Mouse (Mus musculus) right cerebral cortex, postnatal 36 days (tissue): ENCODE results near the gene Kcnh1.
A peak's percentile ranks its signal among the peaks of the same experiment; 100 is the strongest.

Source experiments
- DNase-seq, 2 experiments: peaks; one replicate each; pipeline ENCODE4 v3.0.0; 2022; ENCODE audit warnings: low spot score in 2 of 2, mixed read lengths in 1 of 2

Gene Kcnh1

DNA sequence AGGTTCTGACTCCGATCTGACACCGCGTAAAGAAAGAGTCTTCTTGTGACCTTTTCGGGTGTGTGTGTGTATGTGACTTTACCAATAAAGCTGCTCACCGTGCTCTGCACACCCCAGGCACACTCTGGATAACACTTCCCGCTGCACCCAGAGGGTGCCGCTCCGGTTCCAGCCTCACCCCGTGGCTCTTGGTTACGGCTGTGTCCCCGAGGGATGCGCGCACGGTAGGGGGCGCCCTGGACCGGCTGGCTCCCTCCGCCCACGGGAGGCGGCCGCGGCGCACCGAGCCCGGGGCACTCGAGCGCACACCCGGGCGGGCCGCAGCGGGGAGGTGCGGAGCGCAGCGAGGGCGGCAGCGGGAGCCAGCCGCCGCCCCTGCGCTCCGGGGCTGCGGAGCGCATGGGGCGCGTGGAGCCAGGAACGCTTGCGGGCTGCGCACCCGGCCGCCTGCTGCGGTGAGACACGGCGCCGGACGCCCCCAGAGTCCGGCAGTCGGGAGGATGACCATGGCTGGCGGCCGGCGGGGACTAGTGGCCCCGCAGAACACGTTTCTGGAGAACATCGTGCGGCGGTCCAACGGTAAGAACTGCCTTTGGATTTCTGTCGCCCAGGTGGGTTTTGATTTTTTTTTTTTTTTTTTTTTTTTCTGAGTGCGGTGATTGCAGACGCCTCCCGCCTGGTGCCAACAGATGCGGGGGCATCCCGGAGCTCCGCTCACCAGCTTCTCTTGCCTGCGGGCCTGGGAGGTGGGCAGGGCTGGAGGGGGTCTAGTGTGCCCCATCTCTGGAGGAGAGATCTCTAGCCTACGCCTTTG lies at the start of gene Kcnh1:
TSS of gene Kcnh1 (plus strand) at position 267 of the 814 bp plus-strand sequence.
- DNase-seq: peak; percentile 90 to 92

- no peak for DNase-seq
Measured at GRCm38 (mm10) chr1:192151179-192151578, 39.4 kb upstream of the Kcnh1 start.

GRCm38 (mm10) chr1:192171477-192171876 lies 19.1 kb upstream of the Kcnh1 start:
- no peak for DNase-seq

DNA sequence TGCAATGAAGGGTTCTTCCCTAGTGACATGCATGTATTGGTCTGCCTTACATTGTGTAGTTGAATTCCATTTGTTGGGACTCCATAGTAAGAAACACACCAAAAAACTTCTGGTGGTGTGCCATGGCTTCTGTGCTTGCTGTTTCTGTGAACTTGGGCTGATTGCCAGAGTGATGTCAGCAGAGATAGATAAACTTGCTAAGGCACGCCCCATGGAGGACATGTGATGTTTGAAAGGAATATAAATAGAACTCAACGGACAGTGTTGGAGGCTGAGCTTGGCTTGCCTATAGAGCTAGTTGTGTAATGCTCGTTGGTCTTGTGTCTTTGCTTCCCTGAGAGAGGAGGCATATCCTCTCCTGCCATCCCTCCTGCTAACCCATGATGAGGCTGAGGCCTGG lies 10.7 kb upstream of the Kcnh1 start:
- DNase-seq: no peak

DNA sequence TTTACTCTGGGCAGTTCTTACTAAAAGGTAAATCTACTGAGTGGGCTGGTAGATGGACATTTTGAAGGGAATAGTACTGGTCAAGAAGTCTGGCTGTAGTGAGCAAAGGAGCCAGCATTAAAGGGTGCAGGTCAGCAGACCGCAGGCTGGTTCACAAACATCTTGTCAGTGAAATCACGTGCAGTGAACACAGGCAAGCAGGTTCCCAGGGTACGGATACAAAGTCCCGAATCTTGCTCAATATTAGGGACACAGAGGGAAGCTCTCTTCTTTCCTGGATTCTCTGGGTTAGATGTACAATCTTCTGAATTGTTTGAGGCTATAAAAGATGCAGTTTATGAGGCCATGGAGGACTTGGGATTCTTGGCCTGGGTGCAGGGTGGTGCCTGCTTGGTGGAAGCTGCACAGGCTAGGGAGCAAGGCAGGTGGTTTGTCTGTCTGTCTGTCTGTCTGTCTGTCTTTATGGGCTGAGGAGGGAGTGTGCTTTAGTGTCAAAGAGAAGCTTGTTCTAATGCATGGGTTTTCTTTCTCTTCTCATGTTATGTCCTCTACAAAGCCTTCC lies 8.8 kb upstream of the Kcnh1 start:
- DNase-seq: no peak

GRCm38 (mm10) chr1:192189056-192189455 lies 1.5 kb upstream of the Kcnh1 start:
- peak in 1 of 2 experiments; percentile 30 for DNase-seq

GRCm38 (mm10) chr1:192189771-192190170 lies 803 bp upstream of the Kcnh1 start:
- no peak for DNase-seq

GRCm38 (mm10) chr1:192191322-192191639 lies 707 bp downstream of the Kcnh1 start:
- DNase-seq: peak in 1 of 2 experiments; percentile 14

- no peak for DNase-seq
Measured at GRCm38 (mm10) chr1:192191859-192192258, 1.3 kb downstream of the Kcnh1 start.

- DNase-seq: no peak
Measured at GRCm38 (mm10) chr1:192192710-192193109, 2.1 kb downstream of the Kcnh1 start.

- peak; percentile 16 to 34 for DNase-seq
Measured at GRCm38 (mm10) chr1:192193656-192194055, 3.1 kb downstream of the Kcnh1 start.

DNA sequence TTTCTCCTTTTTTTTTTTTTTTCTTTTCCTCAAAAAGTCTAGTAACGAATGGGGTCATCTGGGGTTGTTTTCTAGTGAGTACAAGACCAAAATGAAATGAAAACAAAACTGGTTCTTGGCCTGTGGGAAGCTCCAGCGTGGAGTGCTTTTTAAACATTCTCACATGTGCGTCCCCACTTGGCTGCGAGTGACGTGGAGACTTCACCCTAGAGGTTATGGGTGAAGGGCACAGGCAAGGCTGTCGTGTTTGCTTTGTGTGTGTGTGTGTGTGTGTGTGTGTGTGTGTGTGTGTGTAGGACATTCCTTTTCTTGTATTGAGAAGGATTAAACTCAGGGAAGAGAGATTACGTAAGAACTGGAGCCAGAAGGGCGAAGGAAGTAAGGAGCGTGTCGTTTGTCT lies 6.9 kb downstream of the Kcnh1 start:
- no peak for DNase-seq

DNA sequence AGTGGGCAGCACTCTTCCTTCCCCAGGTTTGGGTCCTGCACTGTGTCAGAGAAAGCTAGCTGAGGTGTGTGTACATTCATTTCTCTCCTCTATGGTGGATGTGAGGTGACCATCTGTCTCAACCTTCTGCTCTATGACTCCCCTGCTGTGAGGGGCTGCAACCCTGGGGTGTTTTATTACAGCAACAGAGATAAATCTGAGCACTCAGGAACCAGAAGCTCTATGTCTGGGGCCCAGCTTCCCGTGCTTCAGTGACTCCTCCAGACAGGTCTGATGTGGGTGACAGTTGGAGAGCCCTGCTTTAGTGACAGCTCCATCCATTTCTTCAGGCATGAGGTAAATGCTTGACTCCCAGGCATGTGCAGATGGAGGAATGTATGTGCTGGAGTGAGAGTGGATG lies 12.4 kb downstream of the Kcnh1 start:
- no peak for DNase-seq

DNA sequence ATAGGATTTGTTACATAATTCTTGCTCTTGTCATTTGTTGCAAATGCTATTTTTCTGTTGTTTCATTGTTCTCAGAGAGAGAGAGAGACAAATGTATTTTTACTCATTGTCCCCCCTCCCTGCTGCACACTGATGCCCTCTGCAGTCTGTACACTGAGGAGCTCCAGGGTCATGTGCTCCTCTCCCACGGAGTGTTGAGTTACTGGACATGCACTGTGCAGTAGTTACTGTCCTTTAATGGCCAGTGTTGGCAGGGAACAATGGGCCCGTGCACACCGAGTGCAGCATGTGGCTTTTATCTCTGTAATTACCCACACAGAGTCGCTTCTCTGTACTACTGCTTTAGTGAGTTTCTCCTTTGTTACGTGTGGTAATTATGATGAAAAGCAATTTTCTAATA lies 17.4 kb downstream of the Kcnh1 start:
- DNase-seq: no peak

GRCm38 (mm10) chr1:192212448-192212847 lies 21.9 kb downstream of the Kcnh1 start:
- DNase-seq: no peak

- DNase-seq: no peak
Measured at GRCm38 (mm10) chr1:192214666-192215065, 24.1 kb downstream of the Kcnh1 start.

- no peak for DNase-seq
Measured at GRCm38 (mm10) chr1:192220156-192220555, 29.6 kb downstream of the Kcnh1 start.

DNA sequence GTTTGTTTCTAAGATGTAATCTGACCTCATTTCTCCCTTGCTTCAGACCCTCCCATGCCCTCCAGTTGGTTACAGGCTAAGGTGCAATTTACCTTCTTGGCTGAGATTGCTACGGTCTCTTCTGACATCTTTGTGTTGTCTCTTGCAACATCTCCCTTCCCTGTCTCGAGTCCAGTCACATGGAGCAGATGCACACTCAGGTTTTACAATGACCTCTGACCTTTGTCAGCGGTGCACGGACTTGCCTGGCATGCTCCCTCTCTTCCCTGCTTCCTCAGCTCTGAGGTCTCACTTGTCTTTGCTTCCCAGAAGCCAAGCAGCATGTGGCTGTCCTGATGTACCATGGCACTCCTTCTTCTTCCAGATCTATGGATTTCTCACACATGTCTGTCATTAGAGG lies 33.6 kb downstream of the Kcnh1 start:
- DNase-seq: no peak

- no peak for DNase-seq
Measured at GRCm38 (mm10) chr1:192232696-192233095, 42.1 kb downstream of the Kcnh1 start.

DNA sequence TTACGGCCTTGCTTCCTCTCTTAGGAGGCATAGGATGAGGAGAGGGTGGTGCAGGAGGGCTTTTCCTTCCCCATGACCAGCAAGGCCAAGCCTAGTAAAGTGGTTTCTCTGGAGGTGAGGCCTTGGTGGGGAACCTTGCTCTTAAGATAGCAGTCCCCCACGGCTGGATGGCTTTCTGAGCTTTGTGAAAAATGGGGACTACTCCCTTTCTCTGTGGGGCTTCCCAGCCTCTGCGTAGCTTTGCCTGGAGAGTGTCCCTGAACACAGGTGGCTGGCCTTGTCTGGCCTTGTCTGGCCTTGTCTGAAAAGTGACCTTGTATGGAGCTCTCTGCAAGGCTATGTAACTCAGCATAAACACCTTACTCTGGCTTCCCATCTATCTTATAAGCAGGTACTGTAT lies 56.3 kb downstream of the Kcnh1 start:
- DNase-seq: no peak

- DNase-seq: no peak
Measured at GRCm38 (mm10) chr1:192259146-192259545, 68.6 kb downstream of the Kcnh1 start.

DNA sequence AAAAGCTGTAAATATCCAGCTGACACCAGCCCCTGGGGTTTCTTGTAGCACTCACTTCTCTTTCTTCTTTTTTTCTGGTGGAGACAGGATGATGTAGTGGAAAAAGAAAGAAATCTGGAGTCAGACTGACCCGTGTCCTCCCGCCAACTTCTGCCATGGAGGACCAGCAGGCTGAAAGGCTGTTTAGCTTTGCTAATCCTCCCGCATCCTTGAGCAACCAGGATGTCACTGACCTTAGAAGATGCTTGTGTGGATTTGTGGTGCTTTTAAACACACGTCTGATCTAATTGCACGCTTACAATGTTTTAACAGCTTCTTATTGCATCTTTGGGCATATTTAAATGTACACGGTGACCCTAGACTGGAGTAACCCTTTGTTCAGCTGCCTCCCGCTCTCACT lies 69.0 kb downstream of the Kcnh1 start:
- DNase-seq: no peak

- no peak for DNase-seq
Measured at GRCm38 (mm10) chr1:192265704-192266103, 75.1 kb downstream of the Kcnh1 start.

DNA sequence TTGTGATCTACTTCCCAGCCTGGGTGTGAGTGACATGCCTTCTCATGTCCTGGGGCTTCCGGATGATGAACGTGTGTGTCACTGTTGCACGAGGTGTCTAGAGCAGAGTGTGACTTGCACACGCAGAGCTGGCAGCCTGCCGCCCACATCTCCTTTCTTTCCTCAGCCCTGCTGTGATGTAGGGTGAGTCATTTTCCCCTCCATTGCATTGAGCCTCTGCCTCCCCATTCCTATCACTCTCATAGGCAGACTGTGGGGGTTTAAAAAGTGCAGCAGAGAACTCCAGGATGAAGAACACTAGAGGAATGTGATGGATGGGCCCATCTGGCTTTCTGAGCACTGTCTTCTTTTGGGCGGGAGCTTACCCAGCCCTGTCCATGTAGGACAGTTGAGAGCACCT lies 76.4 kb downstream of the Kcnh1 start:
- DNase-seq: peak; percentile 71 to 78
